Mouse (Mus musculus) adrenal gland, postnatal 4 days (tissue): Measurements from ENCODE around the gene Sema3a. TPM values are rescaled to one million over a fixed set of nuclear protein-coding genes. Genes with fewer than 3 reads are reported as not detected.
"Not testable (repeated sequence)": the region's sequence is repeated elsewhere in the genome, so short reads cannot be mapped to it uniquely, and the experiment has no call there.

Experiments used
- DNase-seq, 2 experiments: peaks; one replicate each; pipeline ENCODE4 v3.0.0; 2021 to 2022; ENCODE audit warnings: low spot score in 2 of 2, mixed read lengths in 2 of 2
- total RNA-seq, 2 experiments: library from RNA; stranded (reverse); gene quantifications; 2 replicates each; pipeline ENCODE4 v1.2.3; 2021

Sema3a gene
- total RNA-seq, 2 experiments from 2014 or later = 6.3 to 7.0 TPM

DNA sequence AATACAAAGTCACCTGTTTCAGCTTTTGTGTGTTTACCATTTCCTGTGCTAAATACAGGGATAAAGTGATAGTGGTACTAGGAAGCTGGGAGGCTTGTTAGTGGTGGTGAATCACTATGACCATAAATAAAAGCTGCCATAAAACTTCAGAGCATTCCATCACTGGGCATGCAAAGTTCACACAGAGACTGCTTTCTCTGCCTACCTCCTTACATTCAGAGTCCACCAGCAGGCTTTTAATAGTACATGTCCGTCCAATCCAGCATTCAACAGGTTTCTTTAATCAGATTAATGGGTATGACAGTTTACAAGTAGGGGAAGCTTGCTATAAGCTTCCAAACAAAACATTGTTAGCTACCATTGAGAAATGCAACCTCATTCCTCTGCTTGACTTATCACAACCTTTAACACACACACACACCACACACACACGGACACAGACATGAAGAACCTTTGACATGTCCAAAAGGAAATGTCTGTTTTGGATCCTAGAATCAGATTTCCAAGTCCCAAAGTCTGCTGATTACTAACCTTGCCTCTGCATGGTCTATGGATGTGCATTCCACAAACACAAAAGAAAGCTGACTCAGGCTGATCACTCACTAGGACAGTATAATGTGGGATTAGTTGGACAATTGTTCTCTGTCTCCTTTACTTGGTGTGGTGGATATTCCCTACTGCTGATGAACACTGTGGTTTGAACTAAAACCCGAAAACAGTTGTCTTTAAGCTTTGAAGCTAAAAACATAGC, 291.9 kb downstream of the Sema3a start:
- no peak for DNase-seq

DNA sequence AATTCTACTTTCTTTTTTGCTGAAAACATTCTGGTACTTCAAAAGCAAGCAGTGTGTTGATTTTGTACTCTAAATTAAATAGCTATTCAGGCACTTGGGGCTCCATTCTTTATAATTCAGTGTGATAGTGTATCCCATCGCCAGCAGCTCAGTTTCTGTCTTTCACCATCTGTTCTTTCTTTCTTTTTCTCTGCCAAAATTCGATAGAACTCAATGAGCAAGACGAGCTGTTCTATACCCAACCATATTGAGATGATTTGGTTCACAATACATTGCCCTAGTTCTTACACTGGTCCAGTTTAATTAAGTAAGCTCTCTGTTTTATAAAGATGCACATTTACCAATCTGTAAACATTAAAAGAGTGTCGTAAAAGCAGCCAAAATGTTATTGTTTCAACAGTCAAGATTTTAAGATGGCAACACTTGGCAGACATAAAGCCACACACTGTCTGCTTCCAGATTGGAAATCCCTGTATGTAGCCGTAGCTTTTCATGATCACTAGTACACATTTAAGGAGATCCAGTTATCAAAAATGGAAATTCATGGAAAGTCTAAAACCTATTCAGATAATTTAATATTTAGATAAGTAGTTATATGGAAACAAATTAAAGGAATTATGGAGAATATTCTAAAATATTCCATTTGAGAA, 296.2 kb downstream of the Sema3a start:
- DNase-seq = no peak

DNA sequence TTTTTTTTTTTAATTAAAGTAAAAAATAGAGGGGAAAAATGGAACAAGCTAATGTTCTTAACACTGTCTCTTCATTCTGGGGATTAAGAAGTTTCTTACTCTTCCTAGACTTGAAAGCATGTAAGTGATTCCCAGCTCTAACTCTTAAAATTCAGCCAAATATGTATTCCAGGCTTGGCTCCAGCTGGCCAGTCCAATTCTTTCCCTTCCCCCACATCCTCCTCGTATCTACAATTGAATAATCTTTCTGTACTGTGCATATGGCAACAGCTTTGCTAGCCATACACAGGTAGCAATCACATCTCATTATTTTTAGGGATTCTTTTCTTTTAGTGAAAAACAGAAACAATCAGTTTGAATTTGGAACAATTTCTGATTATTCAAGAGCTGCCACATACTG, 303.5 kb downstream of the Sema3a start:
- no peak for DNase-seq

DNA sequence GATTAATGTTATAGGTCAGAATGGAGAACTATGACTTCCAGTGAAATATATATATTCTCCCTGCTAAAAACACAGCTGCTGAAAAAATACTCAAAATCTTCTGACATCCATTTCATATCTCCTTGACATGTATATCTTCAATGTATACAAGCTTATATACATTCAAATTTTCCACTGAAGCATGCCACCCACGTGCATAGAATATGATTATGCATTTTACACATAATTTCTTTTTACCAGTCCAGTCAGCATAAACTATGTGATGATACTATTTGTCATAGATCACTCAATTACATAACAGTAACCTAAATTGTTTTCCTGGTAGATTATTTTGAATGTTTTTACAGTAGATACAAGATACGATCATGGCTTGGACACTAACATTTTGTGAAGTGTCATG, 306.6 kb downstream of the Sema3a start:
- DNase-seq = no peak

DNA sequence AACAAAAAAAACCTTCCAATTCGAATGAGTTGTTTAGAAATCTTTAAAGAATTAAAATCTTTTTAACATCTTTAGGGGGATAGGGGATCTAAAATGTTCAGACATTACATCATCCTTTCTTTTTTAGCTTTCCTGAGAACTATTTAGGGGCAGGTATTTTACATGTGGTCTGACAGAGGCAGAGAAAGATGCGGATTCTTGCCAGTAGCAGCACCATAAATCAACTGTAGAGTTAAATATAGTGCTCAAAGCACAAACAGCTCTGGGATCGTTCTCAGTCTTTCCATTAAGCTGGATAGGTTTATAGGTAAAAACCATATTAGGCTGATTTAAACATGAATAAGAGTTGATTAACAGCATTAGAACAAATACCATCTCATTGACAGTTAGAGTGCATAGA, 307.4 kb downstream of the Sema3a start:
- no peak for DNase-seq

DNA sequence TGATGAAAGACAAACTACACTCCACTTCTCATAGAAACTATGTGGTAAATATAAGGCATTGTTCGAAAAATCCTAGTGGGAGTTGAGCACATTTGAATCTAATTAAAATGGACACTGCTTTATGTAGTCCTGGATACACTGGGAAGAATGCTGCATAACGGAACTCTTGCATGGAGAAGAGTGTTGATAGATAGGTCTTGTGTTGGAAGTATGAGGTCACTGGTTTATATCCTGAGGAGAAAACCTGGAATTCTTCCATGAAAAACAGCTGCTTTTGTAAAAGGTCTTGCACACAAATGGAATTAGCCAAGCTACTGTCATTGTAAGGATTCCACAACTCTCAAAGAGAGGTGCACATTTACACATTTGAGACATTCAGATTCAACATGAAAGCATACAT, 308.1 kb downstream of the Sema3a start:
- DNase-seq = no peak

DNA sequence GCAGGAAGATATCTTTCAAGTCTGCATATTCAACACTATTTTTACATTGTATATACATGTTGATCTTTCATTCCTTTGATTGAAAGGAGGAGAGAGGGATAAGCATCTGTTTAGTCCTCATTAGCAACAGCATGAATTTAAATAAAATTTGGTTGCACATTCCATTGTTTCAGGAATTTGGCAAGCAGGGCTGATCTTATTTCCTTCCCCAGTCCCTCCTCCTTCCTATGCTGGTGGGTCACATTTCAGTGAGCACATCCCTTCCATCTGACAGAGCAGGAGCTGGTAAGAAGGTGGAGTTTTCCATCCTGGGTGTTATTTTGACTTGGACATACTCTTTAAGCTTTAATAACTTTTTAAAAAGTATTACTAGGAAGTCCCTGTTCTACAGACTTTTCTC, 315.9 kb downstream of the Sema3a start:
- DNase-seq = no peak

DNA sequence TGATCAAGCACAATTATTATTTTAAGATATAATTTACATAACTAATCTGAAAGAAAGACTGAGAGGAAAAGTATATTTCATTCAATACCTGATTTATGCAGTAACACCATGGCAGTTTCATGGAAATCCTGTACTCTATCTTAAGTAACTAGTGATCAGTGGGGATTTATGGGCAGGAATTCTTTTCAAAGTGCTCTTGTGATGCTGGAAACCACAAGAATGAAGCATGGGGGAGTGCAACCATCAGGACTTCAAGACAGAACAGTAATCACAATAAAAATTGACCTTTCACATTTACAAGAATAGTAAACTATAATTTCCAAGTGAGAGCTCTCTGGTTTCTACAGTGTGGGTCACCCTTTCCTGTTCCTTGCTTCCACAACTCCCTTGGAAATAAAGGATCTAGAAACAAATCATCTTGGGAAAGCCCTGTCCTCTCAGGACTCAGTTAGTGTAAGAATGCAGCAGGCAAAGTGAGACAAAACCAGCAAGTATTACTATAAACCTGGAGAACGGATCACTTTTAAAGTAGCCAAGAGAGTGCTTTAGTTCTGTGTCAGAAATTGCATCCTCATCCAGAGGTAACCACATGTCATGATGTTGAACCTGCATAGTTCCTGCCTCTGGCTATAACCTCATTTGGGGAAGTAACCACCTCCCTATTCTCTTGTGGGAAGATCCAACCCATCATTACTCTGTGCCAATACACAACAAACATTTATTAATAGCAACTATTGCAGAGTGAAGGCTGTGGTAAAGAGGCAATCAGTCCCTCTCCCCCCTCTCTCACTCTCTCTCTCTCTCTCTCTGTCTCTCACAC, 335.2 kb downstream of the Sema3a start:
- DNase-seq = no peak

DNA sequence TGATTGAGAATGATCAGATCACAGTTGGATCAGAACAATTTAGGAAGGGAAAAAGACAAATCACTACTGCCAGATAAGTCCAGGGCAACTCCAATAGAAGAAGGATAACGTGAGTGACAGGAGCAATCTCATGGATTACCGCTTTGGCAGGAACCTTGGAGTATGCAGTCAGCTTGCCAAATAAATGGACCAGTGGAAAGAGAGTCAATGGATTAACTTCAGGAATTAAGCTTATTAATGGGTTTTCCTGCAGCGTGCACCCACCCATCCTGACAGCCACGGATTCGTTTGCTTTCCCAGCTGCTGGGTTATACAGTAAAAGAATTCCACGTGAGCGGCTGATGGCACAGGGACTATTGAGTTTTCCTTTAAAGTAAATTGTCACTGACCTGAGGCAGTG, 343.6 kb downstream of the Sema3a start:
- no peak for DNase-seq

DNA sequence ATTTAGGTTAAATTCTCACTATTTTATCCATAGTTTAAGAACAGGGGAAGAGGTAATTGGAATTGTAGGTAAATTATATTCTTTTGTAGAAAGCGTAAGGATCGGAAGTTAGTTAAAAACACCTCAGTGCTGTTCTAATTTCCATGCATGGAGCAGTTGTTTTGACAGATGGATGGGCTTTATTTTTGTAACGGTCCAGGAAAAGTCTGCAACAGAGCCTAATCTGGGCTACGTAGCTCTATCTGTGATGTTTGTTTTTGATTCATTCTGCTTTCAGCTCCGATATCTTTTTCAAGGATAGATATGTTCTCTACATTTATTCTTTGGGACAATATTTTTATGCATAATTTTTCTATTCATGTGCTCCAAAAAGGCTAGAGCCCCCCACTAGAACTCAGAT, 344.2 kb downstream of the Sema3a start:
- DNase-seq = no peak

DNA sequence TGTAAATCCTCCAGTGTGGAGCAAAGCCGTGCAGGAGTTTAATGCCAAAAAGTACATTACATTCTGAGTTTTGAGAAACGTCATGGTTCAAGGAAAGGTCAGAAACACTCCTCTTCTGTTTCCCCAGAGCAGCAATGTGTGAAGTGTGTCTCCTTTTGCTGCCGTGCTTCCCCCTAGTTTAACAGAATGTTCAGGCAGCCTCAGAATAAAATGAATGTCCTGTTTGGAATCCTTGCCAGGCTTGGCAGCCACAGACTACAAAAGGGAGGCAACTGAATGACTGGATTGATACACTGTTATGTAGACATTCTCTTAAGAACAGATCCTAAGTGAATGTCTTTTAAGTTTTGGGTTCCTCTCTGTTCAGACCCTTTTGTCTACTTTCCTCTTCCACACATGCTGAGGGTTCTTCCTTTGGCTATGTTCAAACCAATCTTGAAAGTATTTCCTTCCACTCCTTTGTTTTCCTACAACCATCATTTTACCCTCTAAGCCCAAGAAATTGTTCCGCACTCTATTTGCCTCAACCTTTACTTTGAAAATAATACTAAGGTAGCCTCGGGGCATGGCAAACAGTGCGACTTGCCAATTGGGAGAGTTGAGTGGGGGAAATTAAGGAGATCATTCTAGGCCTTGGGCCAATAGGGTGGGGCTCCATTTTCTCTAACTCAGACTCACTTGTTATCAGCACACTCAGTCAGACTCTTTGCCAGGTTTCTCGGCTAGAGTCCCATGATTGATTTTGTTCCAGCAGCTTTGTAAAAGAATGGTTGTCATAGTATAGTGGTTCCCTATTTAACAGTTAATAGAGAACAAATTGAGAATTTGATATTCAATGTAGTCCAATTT, 345.1 kb downstream of the Sema3a start:
- DNase-seq = no peak

DNA sequence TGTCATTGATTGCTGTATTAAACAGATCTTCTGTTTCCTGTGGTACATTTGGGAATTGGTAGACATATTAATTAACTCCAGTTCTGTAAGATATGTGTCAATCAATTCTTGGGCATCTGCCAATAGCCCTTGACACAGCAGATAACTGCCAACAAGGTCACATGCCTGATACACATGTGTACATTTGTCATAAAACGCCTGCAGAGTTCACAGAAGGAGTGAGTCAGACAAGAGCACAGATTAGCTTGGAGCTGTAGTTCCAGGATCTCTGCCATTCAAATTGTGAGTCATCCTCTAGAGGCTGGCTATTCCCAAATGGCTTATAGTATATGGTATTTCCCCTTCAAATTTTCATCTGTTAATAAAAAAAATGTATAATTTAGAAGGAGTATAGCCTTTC, 352.4 kb downstream of the Sema3a start:
- DNase-seq = no peak

DNA sequence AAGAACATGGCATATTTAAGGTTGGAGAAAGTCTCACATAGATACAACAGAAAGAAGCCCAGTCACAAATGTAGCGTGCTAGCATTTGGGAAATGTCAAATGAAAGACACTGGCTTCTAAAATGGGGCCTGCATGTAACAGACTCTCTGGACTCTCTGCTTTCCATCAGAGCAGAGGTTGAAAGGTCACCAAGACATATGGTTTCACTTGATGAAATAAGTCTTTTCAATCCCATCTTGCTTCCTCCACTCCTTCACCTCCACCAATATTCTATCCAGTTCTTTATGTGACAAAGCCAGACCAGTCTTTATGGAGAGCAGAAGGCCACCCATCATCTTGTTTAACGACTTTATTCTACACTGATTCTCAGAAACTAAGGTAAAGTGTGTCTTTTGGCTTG, 363.5 kb downstream of the Sema3a start:
- DNase-seq = no peak

DNA sequence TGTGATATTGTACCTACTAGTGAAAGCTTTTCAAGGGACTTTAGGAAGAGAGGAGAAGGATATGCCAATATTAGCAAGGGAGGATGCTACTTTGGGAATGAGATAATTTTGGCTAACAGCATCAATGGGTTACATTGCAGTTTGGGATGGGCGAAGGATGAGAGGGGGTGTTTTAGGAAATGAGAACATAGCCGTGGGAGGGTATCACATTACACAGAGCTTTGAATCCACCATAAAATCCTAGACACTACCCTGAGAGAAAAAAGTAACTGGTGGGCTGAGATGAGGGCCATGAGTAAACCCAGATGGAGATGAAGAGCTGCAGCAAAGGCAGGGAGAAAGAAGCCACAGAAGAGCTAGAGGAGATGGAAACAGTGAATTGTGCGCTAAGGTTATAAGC, 370.8 kb downstream of the Sema3a start:
- DNase-seq = not testable (repeated sequence)

DNA sequence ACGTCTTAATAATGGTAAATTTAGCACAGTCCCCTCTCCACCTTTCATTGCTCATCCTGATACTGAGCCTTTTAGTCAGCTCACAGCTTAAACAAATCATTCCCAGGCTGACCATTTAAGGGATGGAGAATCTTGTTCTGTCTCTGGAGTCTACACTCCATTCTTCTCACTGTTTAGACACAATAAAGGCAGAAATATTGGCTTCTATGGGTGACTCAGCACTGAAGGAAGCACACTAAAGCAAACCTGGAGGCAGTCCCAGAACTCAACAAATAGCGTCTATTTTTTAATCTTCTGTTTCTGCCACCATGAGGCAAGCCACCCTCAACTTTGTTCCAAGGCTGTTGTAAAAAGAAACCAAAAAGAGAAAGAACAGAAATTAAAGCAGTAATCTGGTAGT, 374.6 kb downstream of the Sema3a start:
- DNase-seq = no peak

DNA sequence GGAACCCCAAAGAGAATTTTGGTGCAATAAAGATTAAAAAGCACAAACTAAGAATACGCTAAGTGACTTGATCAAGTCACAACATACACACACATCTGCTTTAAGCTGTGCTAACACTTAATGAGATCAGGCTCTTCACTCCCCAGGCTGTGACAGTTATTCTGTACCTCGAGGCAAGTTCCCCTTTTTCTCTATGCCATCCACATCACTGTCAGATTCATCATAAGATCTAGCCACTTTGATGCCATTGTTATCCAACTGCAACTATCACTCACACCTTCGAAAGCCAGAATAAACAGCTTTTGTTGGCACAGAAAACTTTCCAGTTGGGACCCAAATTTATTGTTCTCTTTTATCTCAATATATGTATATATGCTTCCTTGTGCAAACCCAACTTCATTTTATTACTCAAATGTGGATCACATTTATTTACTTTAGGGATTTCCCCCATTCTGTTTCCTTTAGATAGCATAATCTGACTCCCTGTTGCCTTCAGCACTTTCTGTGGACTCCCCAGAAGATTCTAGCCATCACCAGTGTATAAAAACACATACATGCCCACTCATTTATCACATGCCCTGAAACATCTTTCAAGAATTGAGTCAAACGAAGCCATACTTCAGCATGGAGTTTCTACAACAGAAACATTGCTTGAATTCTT, 380.8 kb downstream of the Sema3a start:
- DNase-seq = no peak

DNA sequence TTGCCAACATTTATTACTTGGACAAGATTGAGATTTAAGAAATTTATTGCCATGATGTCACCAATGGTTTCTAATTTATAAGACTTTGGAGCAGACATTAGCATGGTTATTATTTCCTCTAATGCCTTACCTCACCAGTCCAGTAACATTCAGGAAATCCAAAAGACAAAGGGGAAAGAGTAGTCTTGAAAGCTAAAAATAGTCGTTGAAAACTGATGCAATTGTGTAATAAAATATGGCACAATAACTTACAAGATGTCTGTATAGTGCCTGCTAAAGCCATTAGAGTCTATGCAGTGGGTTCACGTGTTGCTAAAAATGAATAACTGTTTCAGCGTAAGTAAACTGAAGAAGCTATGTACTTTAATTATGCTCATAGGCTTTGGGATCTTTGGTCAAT, 383.9 kb downstream of the Sema3a start:
- no peak for DNase-seq

DNA sequence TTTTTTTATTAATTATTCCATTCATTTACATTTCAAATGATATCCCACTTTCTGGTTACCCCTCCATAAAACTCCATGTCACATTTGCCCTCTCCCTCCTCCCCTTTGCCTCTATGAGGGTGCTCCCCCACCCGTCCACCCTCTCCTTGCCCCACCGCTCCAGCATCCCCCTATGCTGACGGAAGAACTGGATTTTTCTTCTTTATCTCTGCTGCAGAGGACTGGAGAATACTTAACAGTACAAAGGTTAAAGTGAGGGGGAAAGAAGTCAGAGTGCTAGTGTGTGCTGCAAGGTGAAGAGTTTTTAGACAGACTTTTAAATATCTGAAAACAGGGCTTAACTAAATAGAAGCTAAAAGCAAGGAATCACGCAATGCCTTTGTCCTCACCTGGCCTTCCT, 391.8 kb downstream of the Sema3a start:
- no peak for DNase-seq

DNA sequence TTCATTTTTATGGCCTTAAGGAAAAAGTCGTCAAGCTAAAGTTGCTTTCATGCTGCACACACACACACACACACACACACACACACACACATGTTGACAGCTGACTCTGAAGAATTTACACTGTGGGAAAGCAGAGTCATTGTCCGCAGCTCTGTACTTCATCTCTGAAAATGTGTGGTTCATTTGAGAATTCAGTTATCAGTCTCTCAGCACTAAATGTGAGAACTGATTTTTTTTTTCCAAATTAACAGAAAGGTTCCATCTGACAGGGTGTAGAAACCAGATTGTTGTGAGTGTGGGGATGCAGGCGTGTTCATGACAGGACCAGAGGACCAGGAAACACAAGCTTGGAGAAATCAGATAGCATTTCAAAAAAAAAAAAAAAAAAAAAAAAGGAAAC, 400.4 kb downstream of the Sema3a start:
- DNase-seq = no peak

DNA sequence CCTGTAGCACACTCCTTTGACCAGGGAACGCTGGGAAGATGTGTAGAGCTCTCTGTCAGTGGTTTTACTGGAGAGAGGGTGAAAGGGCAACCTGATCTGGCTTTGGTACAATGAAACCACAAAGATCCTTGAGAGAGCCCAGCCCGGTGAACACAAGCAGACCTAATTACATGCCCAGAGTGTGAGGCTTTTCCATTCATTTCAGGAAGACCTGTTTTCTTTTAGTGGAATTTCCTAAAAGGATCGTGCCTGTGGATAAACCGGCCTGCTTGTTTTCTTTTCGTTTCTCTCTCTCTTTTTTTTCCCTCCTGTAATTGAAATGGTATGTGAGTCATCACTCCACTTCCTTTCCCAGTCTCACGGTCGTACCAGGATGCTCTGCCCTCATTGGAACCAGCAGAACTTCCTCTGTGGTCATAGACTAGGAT, 401.8 kb downstream of the Sema3a start:
- no peak for DNase-seq

DNA sequence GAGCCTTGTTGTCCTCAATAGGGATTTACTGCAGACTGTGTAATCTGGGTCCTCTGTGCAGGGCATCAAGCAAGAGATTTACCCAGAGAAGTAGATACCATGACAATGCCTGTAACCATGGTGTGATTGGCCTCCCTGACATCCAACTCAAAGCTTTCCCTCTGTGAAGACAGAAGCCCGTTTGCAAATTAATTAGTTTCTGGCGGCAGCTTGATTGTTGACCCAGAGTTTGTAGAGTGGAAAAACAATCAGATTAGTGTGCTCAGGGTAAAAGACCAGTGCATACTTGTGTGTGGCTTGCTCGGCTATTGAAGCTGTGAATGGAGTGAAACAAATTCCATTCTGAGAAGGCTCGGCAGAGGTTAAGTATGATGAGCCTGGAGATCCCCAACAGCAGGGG, 404.0 kb downstream of the Sema3a start:
- DNase-seq = no peak
